Mouse (Mus musculus) spleen, postnatal 14 days (tissue): Measurements from ENCODE around the gene Tbl2.

Experiments used
- DNase-seq, 2 experiments: peaks; one replicate each; pipeline ENCODE4 v3.0.0; 2021 to 2022; ENCODE audit warnings: low spot score in 2 of 2

Gene Tbl2

DNA sequence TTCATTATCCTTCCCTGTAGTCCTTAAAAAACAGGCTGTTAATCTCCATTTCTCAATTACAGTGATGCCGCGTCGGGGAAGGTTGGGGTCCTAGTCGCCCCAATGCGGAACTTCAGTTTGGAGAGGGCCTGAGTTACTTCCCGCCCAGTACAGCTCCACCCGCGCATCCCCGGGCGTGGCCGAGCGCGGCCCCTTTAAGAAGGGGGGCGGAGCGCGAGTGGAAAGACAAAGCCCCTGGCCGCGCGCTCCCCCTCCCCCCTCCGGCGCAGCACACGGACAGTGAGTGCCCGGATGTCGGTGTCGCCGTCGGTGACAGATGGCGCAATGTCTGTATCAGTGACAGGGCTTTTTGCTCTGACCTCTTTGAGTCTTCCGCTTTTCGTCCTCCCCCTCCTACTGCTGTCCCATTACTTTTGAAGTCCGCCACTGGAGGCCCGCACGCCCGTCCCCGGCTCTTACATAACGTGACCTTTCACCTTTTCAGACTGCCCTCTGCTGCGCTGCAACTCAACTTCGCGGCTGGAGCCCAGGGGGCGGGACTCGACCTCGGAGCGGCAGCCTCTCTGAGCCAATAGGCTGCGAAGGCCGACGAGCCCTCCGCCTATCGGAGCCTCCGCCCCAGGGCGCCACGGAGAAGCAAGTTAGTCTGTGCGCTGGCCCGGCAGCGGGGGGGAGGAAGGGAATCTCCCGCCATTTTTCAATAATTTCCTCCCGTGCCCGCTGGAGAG is 37.3 kb downstream of the Tbl2 start, which contains the start of gene Baz1b:
Gene Baz1b (plus strand): TSS at position 644 of the 728 bp plus-strand sequence.
- DNase-seq, result peak; percentile 96

DNA sequence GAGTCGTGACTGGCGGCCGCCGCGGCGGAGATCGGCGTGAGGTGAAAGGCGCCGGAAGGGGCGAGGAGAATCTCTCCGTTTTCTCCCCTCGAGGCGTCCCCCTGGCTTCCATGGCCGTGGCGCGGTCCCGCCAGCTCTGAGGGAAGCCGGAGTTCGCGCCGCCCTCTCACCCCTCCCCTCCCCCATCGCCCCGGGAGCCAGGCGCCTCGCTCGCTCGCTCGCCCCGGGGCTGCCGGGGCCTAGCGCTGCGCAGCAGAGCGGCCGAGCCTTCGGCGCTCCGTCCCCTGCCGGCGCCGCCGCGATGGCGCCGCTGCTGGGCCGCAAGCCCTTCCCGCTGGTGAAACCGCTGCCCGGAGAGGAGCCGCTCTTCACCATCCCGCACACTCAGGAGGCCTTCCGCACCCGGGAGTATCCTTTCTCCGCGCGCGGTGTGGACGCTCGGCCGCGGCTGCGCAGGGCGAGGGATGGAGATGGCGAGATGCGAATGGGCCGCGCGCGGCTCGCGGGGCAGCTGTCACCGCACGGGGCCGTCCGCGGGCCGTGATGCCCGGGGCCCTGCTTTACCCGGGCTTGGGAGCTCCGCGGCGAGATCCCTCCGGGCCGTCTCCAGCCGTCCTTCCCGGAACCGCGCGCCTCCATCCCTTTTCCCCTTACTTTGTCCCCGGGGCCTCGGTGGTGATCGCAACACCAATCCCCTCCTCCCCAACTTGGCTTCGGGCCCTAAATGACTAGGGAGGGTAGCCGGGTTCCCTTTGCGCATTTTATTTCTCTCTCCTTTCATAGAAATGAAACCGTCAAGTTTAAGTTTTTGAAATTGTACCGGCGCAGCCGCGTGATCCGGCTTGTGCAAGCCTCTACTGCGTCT is 38.1 kb downstream of the Tbl2 start:
- peak in 1 of 2 experiments; percentile 17 for DNase-seq

- DNase-seq, result no peak
Measured at GRCm38 (mm10) chr5:135188214-135188554, 38.7 kb downstream of the Tbl2 start.

GRCm38 (mm10) chr5:135189281-135190022 is 40.0 kb downstream of the Tbl2 start:
- DNase-seq, result no peak

DNA sequence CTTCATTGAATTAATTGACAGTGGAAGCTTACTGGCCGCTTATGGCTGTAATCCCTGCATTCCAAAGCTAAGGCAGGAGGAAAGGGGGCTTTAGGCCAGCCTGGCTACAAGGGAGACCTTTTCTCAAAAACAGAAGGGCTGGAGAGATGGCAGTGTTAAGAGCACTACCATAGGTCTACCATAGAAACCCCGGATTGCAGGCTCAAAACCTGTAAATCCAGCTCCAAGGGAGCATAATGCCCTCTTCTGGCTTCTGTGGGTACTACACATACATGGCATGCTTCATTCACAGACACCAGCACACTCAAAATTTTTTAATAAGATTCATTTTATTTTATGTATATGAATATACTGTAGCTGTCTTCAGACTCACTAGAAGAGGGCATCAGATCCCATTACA is 42.2 kb downstream of the Tbl2 start:
- peak; percentile 33 to 70 for DNase-seq

DNA sequence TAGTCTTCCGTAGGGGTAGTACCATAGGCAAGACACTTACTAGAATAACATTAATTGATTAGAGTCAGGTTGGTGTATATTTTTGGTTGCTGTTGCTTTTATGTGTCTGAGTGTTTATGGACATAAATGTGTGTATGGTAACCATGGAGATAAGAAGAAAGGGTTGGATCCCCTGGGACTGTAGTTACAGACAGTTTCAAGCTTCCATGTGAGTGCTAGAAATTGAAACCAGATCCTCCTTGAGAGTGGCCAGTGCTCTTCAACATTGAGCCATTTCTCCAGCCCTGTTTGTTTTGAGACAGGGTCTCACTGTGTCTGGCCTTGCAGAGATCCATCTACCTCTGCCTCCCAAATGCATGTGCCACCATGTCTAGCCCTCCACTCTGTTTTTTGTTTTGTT is 43.0 kb downstream of the Tbl2 start:
- DNase-seq, result no peak

DNA sequence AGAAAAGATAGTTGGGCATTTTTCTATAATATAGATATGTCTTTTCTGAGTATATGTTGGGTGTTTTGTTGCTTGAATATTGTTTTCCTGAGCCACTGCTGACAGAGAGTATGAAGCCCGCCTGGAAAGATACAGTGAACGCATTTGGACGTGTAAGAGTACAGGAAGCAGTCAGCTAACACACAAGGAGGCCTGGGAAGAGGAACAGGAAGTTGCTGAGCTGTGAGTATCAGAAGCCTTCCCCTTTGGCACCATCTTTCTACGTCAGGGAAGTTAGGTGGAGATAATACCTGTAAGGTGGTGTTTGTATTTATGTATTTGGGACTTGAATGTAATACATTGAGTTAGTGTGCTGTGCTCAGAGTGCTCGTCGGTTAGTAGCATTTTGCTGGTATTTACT is 46.9 kb downstream of the Tbl2 start:
- no peak for DNase-seq

DNA sequence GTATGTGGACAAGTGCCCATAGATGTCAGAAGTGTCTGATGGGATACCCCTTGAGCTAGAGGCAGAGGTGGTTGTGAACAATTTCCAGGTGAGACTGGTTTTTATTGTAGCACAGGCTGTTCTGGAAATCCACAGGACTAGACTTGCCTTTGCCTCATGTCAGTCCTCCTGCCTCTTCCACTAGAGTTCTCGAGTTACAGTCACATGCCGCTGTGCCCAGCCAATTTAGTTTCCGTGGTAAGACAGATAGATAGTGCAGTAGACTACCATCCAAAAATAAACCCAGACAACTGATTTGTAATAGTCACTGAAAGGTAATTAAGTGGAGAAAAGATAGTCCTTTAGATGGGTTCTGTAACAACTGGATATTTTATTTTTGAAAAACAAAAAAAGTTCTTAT is 53.3 kb downstream of the Tbl2 start:
- no peak for DNase-seq

DNA sequence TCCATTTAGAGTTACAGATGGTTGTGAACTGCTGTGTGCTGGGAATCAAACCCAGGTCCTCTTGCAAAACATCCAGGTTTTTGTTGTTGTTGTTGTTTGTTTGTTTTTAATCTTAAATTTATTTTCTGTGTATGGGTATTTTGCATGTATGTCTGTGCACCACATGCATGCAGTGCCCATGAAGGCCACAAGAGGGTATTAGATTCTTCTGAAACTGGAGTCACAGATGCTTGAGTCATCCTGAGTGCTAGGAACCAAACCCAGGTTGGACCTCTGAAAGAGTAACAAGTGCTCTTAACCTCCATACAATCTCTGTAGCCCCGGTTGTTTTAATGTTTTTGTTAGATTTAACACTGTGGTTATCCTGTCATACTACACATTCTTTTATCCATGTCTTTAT is 58.7 kb downstream of the Tbl2 start:
- DNase-seq, result no peak
